Mouse (Mus musculus) limb, embryonic 14.5 days (tissue): ENCODE data around the gene Ate1. TPM values are rescaled to one million over a fixed set of nuclear protein-coding genes. Genes with fewer than 3 reads are reported as not detected.

Source experiments
- ATAC-seq: fragments of 200-750 bp; cut with Nextera tagmentation; 2 replicates; pipeline ENCODE4 v1.8.0; 2017; ENCODE audit warnings: low read depth, moderate number of reproducible peaks, moderate TSS enrichment; ENCODE audit not compliant: low FRiP score
- DNase-seq: peaks from one replicate; pipeline ENCODE4 v3.0.0-alpha.2; 2015; ENCODE audit warnings: low spot score
- H3K27ac ChIP-seq: fragments of 300-500 bp; sonication (generic); replicated peaks from 2 replicates; pipeline ENCODE4 v1.5.1; 2014; ENCODE audit warnings: low read depth, mild to moderate bottlenecking, low read length, moderate library complexity, mixed read lengths
- H3K27me3 ChIP-seq: fragments of 300-500 bp; sonication (generic); 2 replicates; pipeline ENCODE4 v1.6.1; 2014; ENCODE audit warnings: low read length, mixed read lengths; ENCODE audit not compliant: control insufficient read depth, insufficient read depth
- H3K36me3 ChIP-seq: fragments of 300-500 bp; sonication (generic); 2 replicates; pipeline ENCODE4 v1.6.1; 2014; ENCODE audit warnings: mild to moderate bottlenecking, low read length, moderate library complexity, mixed read lengths; ENCODE audit not compliant: control insufficient read depth, insufficient read depth
- H3K4me1 ChIP-seq: fragments of 300-500 bp; sonication (generic); 2 replicates; pipeline ENCODE4 v1.6.1; 2014; ENCODE audit warnings: antibody characterized with exemption, low read length, mixed read lengths; ENCODE audit not compliant: control insufficient read depth, insufficient read depth
- H3K4me2 ChIP-seq: fragments of 300-500 bp; sonication (generic); replicated peaks from 2 replicates; pipeline ENCODE4 v1.6.1; 2014; ENCODE audit warnings: low read depth, mild to moderate bottlenecking, low read length, moderate library complexity; ENCODE audit not compliant: severe bottlenecking
- H3K4me3 ChIP-seq: fragments of 300-500 bp; sonication (generic); replicated peaks from 2 replicates; pipeline ENCODE4 v1.5.1; 2014; ENCODE audit warnings: low read length
- H3K9ac ChIP-seq: fragments of 300-500 bp; sonication (generic); 2 replicates; pipeline ENCODE4 v1.6.1; 2014; ENCODE audit warnings: mild to moderate bottlenecking, low read depth, low read length, moderate library complexity; ENCODE audit not compliant: severe bottlenecking
- H3K9me3 ChIP-seq: fragments of 300-500 bp; sonication (generic); 2 replicates; pipeline ENCODE4 v1.6.1; 2016; ENCODE audit warnings: low read length; ENCODE audit not compliant: control insufficient read depth
- POLR2A ChIP-seq: fragments of 200-500 bp; IDR thresholded peaks from 2 replicates; pipeline ENCODE4 v1.8.0; 2012; ENCODE audit warnings: inconsistent platforms, mild to moderate bottlenecking, moderate library complexity, borderline replicate concordance; ENCODE audit not compliant: insufficient read depth, insufficient read length; ENCODE audit errors: extremely low read depth
- WGBS: fragments of 180-500 bp; shearing (Covaris S2); extraction: QIAGEN DNeasy Blood & Tissue Kit; methylation state at CpG from one replicate; pipeline ENCODE4 v1.1.7; 2014; 5-methylcytosine and 5-hydroxymethylcytosine counted together
- polyA plus RNA-seq, 2 experiments: library from polyadenylated mRNA; depleted of rRNA in 1 of 2; stranded (reverse) in 1 of 2; unstranded in 1 of 2; fragments of >200 nt; fragmentation: Nextera tagmentation in 1 of 2; extraction: Ambion mirVana in 1 of 2; gene quantifications; 2 replicates each; pipeline versions ENCODE4 v1.2.1 to v1.2.3; 2012 to 2014

Gene Ate1
- polyA plus RNA-seq, 2 experiments: 12.9 to 47.8 TPM

GRCm38 (mm10) chr7:130455587-130456246, 64.5 kb downstream of the Ate1 start:
- 42% methylated on average over 4 of the region's 4 CpGs for WGBS
- H3K27ac ChIP-seq: peak overlapping the region; percentile 48
- peaks cover 7% of the 10 kb centered on the region for H3K36me3 ChIP-seq
- no peaks in the 10 kb centered on the region for H3K27me3 ChIP-seq
- DNase-seq (peak; percentile 33), ATAC-seq (peak; percentile 47; the same call in 1 of the 2 replicates)
- H3K4me2 ChIP-seq: no peak overlapping the region
- no peak overlapping the region for H3K9ac ChIP-seq
- H3K9me3 ChIP-seq: no peaks in the 10 kb centered on the region
- no peak overlapping the region for H3K4me3 ChIP-seq
- peaks cover 3% of the 10 kb centered on the region; the same call in 1 of the 2 replicates for H3K4me1 ChIP-seq
- TF ChIP-seq POLR2A: no peak

DNA sequence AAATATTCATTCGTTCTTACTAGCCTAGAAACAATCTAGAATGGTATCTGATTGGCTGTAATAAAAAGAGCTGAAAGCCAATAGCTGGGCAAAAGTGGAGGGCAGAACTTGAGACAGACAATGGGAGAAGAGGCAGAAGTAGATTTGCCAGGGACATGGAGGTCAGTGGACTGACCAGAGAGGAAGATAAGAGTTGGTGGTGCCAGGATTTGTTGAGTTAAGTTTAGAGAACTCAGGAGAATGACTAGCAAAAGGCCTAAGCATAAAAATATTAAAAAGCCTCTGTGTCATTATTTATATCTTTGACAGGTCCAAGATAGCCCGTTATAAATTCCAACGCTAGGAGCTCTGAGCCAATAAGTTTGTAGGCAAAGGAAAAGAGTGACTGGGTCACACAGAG, 65.9 kb downstream of the Ate1 start:
- H3K4me1 ChIP-seq: peaks cover 3% of the 10 kb centered on the region; the same call in 1 of the 2 replicates
- no peak overlapping the region for H3K4me2 ChIP-seq
- no peak overlapping the region for H3K4me3 ChIP-seq
- no peak for TF ChIP-seq POLR2A
- H3K9me3 ChIP-seq: no peaks in the 10 kb centered on the region
- no peak for ATAC-seq
- DNase-seq: no peak
- H3K36me3 ChIP-seq: peaks cover 6% of the 10 kb centered on the region
- 73% methylated on average over 3 of the region's 3 CpGs for WGBS
- no peaks in the 10 kb centered on the region for H3K27me3 ChIP-seq
- H3K27ac ChIP-seq: no peak overlapping the region
- H3K9ac ChIP-seq: no peak overlapping the region

- no peak for TF ChIP-seq POLR2A
- no peak overlapping the region for H3K9ac ChIP-seq
- no peak overlapping the region for H3K27ac ChIP-seq
- H3K9me3 ChIP-seq: no peaks in the 10 kb centered on the region
- no peak for DNase-seq
- H3K4me2 ChIP-seq: no peak overlapping the region
- no peaks in the 10 kb centered on the region for H3K27me3 ChIP-seq
- 0 out of 2 replicates have a peak, but pooled peaks cover 4% of the 10 kb centered on the region for H3K36me3 ChIP-seq
- H3K4me1 ChIP-seq: 0 out of 2 replicates have a peak, but pooled peaks cover 3% of the 10 kb centered on the region
- ATAC-seq: no peak
- no peak overlapping the region for H3K4me3 ChIP-seq
- 95% methylated on average over 5 of the region's 5 CpGs for WGBS
These were observed 84.4 kb downstream of the Ate1 start for GRCm38 (mm10) chr7:130435776-130436175.

DNA sequence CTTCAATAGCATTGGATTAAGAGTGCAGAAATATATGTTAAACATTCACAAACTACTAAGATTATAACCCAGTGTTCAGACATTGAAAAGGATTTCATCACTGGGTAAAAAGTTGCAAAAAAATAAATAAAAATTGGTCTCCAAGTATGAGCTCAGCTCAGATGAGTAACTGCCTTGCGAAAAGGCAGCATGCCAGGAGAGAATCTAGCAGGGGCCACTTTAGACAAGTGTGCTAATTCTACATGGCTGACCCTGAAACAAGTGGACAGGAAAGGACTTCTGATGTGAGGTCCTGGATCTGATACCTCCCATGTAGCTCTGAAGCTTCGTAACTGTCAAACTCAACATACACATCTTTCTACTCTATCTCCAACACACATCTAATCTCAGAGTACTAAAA, 88.0 kb downstream of the Ate1 start:
- H3K27ac ChIP-seq: no peak overlapping the region
- H3K9me3 ChIP-seq: no peaks in the 10 kb centered on the region
- H3K36me3 ChIP-seq: 0 out of 2 replicates have a peak, but pooled peaks cover 4% of the 10 kb centered on the region
- ATAC-seq (no peak), DNase-seq (no peak)
- WGBS: 98% methylated on average over 2 of the region's 2 CpGs
- peaks cover 11% of the 10 kb centered on the region; the same call in 1 of the 2 replicates for H3K4me1 ChIP-seq
- no peak overlapping the region for H3K4me3 ChIP-seq
- TF ChIP-seq POLR2A: no peak
- no peak overlapping the region for H3K4me2 ChIP-seq
- H3K27me3 ChIP-seq: no peaks in the 10 kb centered on the region
- H3K9ac ChIP-seq: no peak overlapping the region

DNA sequence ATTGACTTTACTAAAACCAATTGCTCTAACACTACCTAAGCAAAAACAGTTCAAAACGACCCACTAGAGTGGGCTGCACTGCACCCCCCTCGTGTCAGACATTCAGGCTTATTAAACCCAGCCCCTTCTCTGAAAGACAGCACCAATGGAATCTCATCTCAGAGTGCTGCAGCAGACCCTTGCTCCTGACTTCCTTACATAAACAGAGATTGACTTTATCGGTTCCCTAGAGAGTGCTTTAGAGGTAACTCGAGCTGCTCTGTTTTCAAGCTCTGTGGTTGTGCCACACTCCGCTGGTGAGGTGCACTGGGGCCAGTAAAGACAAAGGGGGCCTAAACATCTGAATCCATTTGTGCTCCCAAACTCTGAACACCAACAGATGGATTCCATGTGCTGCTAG, 93.6 kb downstream of the Ate1 start:
- 6% methylated on average over 5 of the region's 5 CpGs for WGBS
- Histone ChIP-seq H3K4me2 (peak overlapping the region; percentile 19; the same call in 1 of the 2 replicates), H3K4me1 (peaks cover 17% of the 10 kb centered on the region), H3K27ac (peak overlapping the region; percentile 73), H3K9ac (0 out of 2 replicates have a peak overlapping the region, but pooled peaks have one; percentile 16), H3K27me3 (no peaks in the 10 kb centered on the region), H3K4me3 (no peak overlapping the region), H3K36me3 (no peaks in the 10 kb centered on the region), H3K9me3 (no peaks in the 10 kb centered on the region)
- peak; percentile 56 for DNase-seq
- TF ChIP-seq POLR2A: no peak
- ATAC-seq: peak; percentile 89
